Mouse (Mus musculus) cerebellum, postnatal 4 days (tissue): ENCODE data around the gene Fam57b.
A peak's percentile ranks its signal among the peaks of the same experiment; 100 is the strongest.
"Not testable (repeated sequence)": the region's sequence is repeated elsewhere in the genome, so short reads cannot be mapped to it uniquely, and the experiment has no call there.

Experiments used
- DNase-seq, 2 experiments: peaks; one replicate each; pipeline ENCODE4 v3.0.0; 2022; ENCODE audit warnings: low spot score in 2 of 2, mixed read lengths in 1 of 2

The Fam57b gene

GRCm38 (mm10) chr7:126777476-126777875 lies 20.0 kb upstream of the Fam57b start:
- no peak for DNase-seq

- no peak for DNase-seq
These were observed 19.3 kb upstream of the Fam57b start for GRCm38 (mm10) chr7:126778147-126778546.

- not testable (repeated sequence) for DNase-seq
These were observed 18.4 kb upstream of the Fam57b start for GRCm38 (mm10) chr7:126779101-126779500.

GRCm38 (mm10) chr7:126779983-126780970 lies 17.2 kb upstream of the Fam57b start:
- DNase-seq = peak; percentile 91 to 93

- no peak for DNase-seq
These were observed 16.4 kb upstream of the Fam57b start, which contains the start of gene Tbx6 for GRCm38 (mm10) chr7:126780971-126781635. TSS of gene Tbx6 (plus strand) at chr7:126781483.

- DNase-seq = no peak
These were observed 15.7 kb upstream of the Fam57b start for GRCm38 (mm10) chr7:126781661-126782370.

- DNase-seq = no peak
These were observed 14.8 kb upstream of the Fam57b start for GRCm38 (mm10) chr7:126782693-126783092.

- DNase-seq = no peak
These were observed 13.0 kb upstream of the Fam57b start for GRCm38 (mm10) chr7:126784469-126784868.

- no peak for DNase-seq
These were observed 12.4 kb upstream of the Fam57b start for GRCm38 (mm10) chr7:126785056-126785455.

- DNase-seq = no peak
These were observed 11.3 kb upstream of the Fam57b start for GRCm38 (mm10) chr7:126786142-126786541.

GRCm38 (mm10) chr7:126789141-126789540 lies 8.3 kb upstream of the Fam57b start:
- no peak for DNase-seq

GRCm38 (mm10) chr7:126791851-126792720 lies 5.4 kb upstream of the Fam57b start, which contains the start of gene Ppp4c:
TSS of gene Ppp4c (minus strand) at chr7:126792496.
- peak; percentile 92 to 96 for DNase-seq

- DNase-seq = no peak
These were observed 4.6 kb upstream of the Fam57b start for GRCm38 (mm10) chr7:126792721-126793443.

GRCm38 (mm10) chr7:126793456-126794270 lies 3.8 kb upstream of the Fam57b start:
- no peak for DNase-seq

GRCm38 (mm10) chr7:126794271-126794605 lies 3.2 kb upstream of the Fam57b start:
- no peak for DNase-seq

GRCm38 (mm10) chr7:126795387-126796317 lies 1.8 kb upstream of the Fam57b start:
- no peak for DNase-seq

- DNase-seq = peak in 1 of 2 experiments; percentile 69
These were observed 1.0 kb upstream of the Fam57b start for GRCm38 (mm10) chr7:126796350-126796932.
